Mouse (Mus musculus) lung, postnatal 0 days (tissue): ENCODE measurements around the gene Ctc1.
A peak's percentile ranks its signal among the peaks of the same experiment; 100 is the strongest.

ENCODE experiments used
- CTCF ChIP-seq: IDR thresholded peaks from 2 replicates; pipeline ENCODE4 v1.5.1; 2016; ENCODE audit warnings: antibody characterized with exemption, mild to moderate bottlenecking
- EP300 ChIP-seq: IDR thresholded peaks from 2 replicates; pipeline ENCODE4 v1.6.1; 2016; ENCODE audit warnings: antibody characterized with exemption, mild to moderate bottlenecking, control low read depth

DNA sequence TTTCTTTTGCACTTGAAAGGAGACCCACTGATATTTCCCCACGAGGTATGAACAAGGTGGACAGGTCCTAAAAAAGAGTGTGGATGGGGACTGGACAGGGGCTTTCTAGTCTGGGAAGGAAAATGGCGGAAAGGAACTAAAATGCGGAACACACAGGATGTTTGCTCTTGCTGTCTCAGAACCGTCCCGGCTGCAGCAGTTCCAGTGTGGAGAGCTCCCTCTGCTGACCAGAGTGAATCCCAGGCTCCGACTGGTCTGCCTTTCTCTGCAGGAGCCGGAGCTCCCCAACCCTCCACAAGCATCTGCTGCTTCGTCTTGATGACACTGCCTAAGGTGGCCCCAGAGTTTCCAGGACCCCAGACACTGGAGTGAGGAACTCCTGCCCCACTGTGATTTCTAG, 20.1 kb downstream of the Ctc1 start:
- peak; percentile 86 for TF ChIP-seq CTCF
- TF ChIP-seq EP300: peak; percentile 37; the same call in 1 of the 2 replicates
